Mouse (Mus musculus): Measurements from ENCODE around the gene Tarbp1.
A peak's percentile ranks its signal among the peaks of the same experiment; 100 is the strongest.
"Not testable (repeated sequence)": the region's sequence is repeated elsewhere in the genome, so short reads cannot be mapped to it uniquely, and the experiment has no call there.

The Tarbp1 gene

DNA sequence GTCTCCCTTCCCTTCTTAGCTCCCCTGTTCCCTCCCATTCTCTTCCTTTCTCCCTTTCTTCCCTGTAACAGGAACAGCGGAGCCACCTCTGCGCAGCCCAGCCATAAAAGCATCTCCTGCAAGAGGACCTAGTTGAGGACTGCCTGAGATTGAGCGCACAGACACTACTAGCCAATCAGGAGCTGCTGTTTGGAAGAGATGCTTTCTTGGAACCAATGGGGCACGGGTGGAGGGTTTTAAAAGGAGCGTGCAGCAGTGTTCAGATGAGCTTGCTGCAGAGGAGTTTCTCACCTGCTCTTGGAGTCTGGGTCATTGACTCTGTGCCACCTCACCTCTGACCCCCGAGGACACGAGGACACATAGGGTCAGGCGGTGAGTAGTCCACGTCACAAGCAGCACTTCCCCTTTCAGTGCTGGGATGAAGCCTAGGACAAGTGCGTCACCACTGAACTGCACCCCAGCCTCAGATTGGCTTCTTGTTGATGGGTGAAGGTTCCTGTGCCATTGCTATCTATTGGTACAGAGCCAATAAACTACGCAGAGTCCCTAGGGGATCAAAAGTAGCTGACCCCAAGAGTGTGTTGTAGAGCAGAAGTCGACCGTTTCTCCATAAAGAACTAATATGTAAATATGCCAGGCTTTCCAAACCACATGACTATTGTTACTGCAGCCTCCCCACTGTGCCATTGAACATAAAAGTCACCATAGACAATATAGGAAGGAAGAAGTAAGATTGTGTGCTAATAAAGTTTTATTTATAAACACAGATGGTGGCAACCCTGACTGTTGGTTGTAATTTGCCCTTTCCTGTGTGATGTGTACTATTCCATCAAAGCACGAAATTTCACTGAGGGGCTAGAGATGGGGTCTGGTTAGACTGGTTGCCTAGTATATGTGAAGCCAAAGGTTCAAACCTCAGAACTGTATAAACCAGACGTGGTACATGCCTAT lies 19.6 kb upstream of the Tarbp1 start:
- no peak for DNase-seq

DNA sequence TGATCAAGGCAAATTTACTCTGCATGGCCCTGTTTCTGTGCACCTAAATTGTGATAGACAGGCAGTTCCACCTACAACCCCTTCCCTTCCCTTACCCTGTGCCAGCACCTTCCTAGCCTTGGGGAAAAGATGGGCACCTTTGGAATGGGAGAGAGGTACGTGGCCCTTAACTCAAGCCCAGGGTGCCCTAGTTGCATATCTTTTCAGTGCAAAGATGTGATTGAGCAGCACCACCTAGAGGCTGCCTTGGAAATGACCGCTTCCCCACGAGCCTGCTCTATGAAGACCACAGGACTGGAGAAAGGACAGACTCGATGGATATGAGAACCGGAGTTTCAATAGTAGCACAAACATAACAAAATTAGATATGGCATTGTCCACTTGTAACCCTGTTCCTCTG lies 8.1 kb upstream of the Tarbp1 start:
- DNase-seq: peak; percentile 63

DNA sequence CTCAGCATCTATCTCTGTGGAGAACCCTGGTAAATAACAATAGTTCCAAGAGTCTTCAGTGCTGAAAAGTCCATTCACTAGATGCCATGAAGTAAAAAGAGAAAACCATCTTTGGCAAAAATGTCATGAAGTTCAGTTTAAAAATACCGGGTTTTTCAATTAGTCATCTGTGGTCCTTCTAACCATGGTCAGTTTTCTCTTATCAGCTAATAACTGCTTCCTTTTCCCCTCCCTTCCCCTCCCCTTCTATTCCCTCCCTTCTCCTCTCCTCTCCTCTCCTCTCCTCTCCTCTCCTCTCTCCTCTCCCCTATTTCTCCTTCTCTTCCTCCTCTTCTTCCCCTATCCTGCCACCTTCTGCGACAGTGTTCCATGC lies 7.5 kb upstream of the Tarbp1 start:
- no peak for DNase-seq

- DNase-seq: peak; percentile 68
These were observed 6.9 kb upstream of the Tarbp1 start for GRCm38 (mm10) chr8:126481494-126482347.

DNA sequence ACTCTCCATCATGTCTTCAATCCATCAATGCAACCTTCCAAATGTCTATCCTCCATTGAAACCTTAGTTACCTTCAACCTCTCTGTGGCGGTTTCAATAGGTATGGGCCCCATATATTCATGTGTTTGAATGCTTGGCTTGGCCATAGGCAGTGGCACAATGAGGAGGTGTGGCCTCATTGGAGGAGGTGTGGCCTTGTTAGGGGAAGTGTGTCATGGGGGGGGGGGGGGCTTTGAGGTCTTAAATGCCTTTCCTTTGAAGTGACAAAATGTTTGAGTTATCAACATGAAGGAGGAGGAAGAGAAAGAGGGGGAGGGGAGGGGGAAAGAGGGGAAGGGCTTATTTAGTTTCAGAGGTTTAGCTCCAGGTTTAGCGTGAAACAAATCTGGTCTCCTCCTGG lies 5.5 kb upstream of the Tarbp1 start:
- no peak for DNase-seq

DNA sequence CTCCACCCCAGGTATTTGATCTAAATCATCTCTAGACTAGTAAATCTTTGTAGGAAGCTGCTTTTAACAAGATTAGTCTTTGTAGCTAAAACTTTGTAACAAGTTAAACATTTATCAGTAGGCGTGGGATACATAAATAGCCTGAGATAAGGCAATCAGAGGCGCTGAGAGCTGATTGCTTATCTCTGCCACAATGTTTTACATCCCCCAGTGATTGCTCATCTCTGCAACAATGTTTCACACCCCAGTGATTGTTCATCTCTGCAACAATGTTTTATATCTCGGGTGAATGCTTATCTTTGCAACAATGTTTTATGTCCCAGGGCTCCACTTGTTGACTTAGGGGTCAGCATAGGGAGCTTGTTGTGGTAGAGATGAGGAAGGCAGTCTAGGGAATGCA lies 3.8 kb upstream of the Tarbp1 start:
- DNase-seq: no peak

- DNase-seq: not testable (repeated sequence)
These were observed 1.4 kb upstream of the Tarbp1 start for GRCm38 (mm10) chr8:126476151-126476855.

DNA sequence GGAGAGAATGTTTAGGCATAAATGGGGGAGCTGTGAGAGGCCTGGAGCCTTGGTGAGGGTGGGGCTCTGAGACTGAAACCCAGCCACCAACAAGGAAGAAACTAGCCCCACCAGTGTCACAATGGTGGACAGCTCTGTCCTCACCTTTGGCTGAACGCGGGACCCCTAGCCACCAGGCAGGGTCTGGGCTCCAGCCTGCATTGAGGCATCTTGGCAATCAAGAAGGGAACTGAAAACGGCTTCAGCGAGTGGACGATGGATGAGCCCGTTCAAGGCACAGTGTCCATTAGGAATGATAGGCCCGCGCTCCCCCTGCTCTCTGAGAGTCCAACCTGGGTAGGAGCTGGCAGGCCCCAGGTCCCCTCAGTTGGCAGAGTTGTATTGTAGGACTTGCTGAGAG lies 873 bp upstream of the Tarbp1 start:
- not testable (repeated sequence) for DNase-seq

DNA sequence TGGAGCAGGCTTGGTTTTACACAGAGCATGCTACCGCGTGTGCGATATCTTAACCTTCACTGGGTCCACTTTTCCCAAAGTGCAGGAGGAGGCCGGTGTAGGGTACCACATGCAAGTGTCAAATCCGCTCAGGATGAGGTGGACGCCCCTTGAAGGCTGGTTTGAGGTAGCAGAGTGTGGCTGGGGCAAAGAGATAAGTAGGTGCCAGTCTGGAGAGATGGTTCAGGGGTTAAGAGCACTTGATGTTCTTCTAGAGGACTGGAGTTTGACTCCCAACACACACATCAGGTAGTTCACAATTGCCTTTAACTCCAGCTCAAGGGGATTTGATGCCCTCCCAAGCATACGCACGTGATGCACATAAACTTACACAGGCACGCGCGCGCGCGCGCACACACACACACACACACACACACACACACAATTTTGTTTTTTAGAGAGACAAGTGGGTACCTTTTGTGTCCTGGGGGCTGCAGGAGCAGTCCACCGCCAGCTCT lies 1.0 kb downstream of the Tarbp1 start:
- DNase-seq: no peak

DNA sequence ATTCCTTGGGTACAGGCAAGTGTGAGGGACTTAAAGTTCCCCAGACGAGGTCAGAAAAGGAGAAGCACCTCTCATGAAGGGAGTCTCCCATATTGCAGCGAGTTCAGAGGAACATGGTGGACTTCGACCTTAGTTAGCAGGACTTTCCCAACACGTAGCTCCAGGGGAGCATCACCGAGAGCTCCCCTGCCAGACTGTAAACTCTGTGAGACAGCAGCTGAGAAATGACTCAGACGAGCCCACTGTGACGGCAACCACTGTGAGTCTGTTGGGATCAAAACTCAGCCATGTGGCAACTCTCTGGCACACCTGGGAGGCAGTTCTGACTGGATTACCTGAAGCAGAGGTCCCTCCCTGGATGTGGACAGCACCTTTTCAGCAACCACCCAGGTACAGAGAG lies 10.8 kb downstream of the Tarbp1 start:
- DNase-seq: no peak

DNA sequence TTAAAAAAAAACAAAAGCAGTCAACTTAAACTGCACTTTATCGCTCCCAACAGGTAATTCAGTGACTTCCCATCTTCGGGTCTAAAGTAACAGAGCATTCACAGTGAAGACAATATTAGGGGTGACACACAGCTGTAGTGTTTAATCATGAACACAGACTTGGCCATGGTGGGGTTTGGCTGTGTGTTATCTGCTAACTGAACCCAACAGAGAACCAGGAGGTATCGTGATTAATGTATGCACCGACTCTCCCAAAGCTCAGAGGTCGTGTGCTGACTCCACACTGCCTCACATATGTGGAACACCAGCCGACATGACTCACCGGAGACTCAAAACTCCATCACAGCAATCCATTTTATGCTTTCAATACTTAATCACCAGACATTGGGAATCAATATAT lies 13.1 kb downstream of the Tarbp1 start:
- no peak for DNase-seq

DNA sequence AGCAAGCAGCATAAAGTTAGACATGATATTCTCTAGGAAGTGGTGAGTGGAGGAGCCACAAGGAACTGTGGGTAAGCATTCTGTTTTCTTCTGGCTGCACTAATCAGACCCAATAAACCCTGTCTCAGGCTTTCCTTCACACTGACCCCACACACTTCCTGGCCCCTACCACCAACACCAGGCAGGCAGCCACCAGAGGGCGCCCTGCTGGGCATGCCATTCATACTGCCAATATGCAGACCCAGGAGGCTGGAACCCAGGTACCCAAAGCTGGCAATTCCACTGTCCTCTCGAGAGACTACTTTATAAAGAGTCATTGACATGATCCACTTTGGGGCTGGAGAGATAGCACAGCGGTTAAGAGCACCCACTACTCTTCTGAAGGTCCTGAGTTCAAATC lies 14.6 kb downstream of the Tarbp1 start:
- no peak for DNase-seq

DNA sequence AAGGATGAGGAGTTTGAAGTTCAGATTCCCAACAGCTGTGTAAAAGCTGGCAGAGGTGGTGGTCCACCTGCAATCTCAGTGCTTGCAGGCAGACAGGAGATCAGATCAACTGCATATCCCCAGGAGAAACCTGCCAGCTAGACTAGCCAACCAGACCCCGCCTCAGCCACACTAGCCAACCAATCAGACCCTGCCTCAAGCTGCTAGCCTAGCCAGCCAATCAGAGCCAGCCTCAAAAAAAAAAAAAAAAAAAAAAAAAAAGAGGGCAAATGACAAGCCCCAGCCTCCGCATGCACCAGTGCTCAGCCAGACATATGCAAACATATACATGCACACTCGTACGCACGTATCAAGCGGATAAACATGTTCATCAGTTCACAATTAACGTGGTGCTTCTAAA lies 19.5 kb downstream of the Tarbp1 start:
- DNase-seq: no peak

- no peak for DNase-seq
These were observed 23.7 kb downstream of the Tarbp1 start for GRCm38 (mm10) chr8:126451158-126451557.

GRCm38 (mm10) chr8:126438937-126439336 lies 35.9 kb downstream of the Tarbp1 start:
- no peak for DNase-seq

- peak; percentile 86 for DNase-seq
These were observed 41.0 kb downstream of the Tarbp1 start for GRCm38 (mm10) chr8:126433827-126434226.

GRCm38 (mm10) chr8:126429635-126430034 lies 45.2 kb downstream of the Tarbp1 start:
- peak; percentile 52 for DNase-seq

DNA sequence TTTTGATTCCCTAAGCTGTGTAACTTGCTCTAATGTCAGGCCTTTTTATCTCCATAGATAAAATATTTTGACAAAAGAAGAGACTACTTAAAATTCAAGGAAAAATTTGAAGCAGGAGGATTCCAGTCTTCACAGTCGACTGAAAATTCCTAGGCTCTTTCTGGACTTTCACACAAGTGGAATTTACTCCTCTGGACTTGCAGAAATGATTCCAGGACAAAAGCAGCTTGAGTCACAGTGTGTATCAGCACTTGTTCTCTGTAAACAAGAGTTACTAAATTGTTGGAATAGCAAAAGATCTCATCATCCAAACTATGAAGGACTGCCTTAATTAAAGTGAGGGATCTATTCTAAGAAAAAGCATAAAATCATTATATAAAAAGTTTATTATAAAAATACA lies 49.9 kb downstream of the Tarbp1 start:
- DNase-seq: no peak

DNA sequence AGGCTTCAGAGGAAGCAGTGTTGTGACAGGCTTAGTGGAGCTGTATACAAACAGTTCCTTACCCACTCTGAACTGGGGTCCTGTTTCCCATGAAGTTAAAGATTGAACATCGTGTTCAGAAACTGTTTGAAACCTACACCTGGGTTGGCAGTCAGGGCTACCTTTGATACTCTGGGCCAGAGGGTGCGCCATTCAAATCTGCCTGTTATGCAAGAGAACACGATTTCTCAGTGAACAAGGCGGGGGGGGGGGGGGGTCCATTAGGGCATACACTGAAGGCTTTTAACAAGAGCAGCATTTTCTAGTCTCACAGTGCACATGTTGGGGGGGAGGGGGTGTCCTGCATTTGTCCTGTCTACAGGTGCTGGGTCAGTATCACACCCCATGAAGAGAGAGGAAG lies 50.7 kb downstream of the Tarbp1 start:
- no peak for DNase-seq

- peak; percentile 35 for DNase-seq
These were observed 52.0 kb downstream of the Tarbp1 start for GRCm38 (mm10) chr8:126422920-126423300.

DNA sequence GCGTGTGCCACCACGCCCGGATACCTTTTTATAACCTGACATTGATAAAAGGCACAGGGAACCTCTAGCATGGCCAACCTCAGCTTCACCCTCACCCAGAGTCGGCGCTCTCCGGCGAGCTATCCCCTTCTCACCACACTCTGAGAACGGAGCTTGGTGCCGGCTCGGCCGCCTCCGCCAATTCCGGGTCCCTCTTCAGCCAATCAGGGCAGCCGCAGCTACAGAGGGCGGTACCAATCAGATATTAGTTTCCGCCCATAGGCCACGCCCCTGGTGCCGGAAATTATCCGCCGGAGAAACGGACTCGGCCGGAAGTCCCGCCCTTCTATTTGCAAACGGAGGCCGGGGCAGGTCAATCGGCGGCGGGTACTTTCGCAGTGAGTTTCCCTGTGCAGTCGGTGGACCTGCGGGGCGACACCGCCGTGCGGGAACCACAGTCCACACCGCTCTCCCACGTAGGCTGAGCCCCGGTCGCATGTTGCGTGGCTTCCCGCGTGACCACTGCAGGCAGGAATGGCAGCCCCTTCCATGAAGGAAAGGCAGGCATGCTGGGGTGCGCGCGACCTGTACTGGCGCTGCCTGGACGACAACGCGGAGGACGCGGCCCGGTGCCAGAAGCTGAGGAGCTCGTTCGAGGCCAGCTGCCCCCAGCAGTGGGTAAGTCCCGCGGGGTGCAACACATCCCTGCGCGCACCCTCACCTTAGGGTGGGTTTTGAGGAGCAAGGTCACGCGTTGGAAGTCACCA lies 52.5 kb downstream of the Tarbp1 start, which contains the start of gene Coa6:
TSS of gene Coa6 (plus strand) at position 342 of the 746 bp plus-strand sequence.
- peak; percentile 98 for DNase-seq

DNA sequence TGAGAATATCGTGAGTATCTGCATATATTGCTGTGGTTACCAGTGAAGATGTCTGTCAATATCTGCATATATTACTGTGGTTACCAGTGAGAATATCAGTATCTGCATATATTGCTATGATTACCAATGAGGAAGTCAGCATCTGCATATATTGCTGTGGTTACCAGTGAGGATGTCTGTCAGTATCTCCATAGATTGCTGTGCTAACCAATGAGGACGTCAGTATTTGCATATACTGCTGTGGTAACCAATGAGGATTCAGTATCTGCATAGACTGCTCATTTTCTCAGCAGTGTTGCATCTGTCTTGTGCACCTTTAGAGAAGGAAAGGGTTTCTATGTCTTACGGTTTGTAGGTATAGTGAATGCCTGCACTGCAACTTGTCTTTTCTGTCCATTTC lies 54.0 kb downstream of the Tarbp1 start:
- no peak for DNase-seq
